Mouse (Mus musculus): ENCODE measurements around the gene Actn1. TPM values are rescaled to one million over a fixed set of nuclear protein-coding genes. Genes with fewer than 3 reads are reported as not detected.
A peak's percentile ranks its signal among the peaks of the same experiment; 100 is the strongest.

Actn1 gene
- polyA plus RNA-seq, 1 experiment from 2014 or later = 8.3 TPM

DNA sequence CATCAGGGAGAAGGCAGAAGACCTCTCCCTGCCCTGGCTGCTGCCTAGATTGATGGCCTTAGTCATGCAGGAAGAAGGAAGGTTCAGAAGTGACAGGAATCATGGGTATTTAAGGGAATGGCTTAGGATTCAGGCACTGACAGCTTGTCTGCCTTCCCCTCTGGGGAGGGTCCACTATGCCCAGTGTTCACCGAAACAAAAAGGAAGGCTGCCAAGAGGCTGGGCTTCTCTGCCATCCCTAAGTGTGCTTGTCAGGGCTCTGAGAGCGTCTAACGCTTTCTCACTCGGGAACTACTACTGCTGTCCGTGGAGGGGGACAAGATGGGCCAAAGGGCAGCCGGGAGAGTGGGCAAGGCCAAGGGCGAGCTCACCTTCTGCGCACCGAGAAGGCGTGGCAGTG lies 69.3 kb downstream of the Actn1 start:
- peak; percentile 60; the same call in 1 of the 2 replicates for ATAC-seq
- 77% methylated on average over 10 of the region's 10 CpGs for WGBS
- Histone ChIP-seq H3K9ac (ENCODE audit: low read depth, low read length) (no peak overlapping the region), H3K4me1 (ENCODE audit: control insufficient read depth, insufficient read depth, low read depth, low read length) (no peaks in the 10 kb centered on the region), H3K4me3 (ENCODE audit: low read length) (no peak overlapping the region), H3K4me2 (ENCODE audit: low read length) (no peak overlapping the region), H3K27ac (ENCODE audit: low read depth, low read length) (no peak overlapping the region; the same call in 1 of the 2 replicates), H3K27me3 (replicated peaks; ENCODE audit: control insufficient read depth, insufficient read depth, low read length) (no peaks in the 10 kb centered on the region), H3K36me3 (ENCODE audit: control insufficient read depth, insufficient read depth, low read length) (peaks cover 7% of the 10 kb centered on the region), H3K9me3 (ENCODE audit: control insufficient read depth, low read length) (no peaks in the 10 kb centered on the region)

DNA sequence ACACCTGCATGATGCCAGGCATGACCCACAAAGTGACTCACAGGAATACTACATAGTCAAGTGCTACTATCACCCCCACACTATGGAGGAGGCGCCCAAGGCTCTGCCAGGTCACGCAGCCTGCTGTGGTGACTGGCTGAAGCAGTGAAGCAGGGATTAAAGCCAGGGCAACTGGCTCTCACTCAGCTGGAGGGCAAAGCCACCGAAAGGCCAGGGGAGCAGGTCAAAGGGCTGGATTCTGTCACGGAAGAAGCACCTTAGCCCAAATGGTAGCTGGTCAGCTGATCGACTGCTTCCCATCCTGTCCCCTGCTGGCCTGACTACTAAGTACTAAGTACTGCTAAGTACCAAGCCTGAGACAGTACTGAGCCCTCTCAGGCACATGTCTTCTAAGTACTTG lies 76.1 kb downstream of the Actn1 start:
- ATAC-seq = no peak
- no peak overlapping the region for H3K4me2 ChIP-seq (ENCODE audit: low read length)
- H3K36me3 ChIP-seq (ENCODE audit: control insufficient read depth, insufficient read depth, low read length) = peaks cover 2% of the 10 kb centered on the region; the same call in 1 of the 2 replicates
- H3K4me1 ChIP-seq (ENCODE audit: control insufficient read depth, insufficient read depth, low read depth, low read length) = no peaks in the 10 kb centered on the region
- H3K9me3 ChIP-seq (ENCODE audit: control insufficient read depth, low read length) = no peaks in the 10 kb centered on the region
- no peak overlapping the region for H3K9ac ChIP-seq (ENCODE audit: low read depth, low read length)
- 81% methylated on average over 5 of the region's 5 CpGs for WGBS
- no peaks in the 10 kb centered on the region for H3K27me3 ChIP-seq (replicated peaks; ENCODE audit: control insufficient read depth, insufficient read depth, low read length)
- no peak overlapping the region for H3K27ac ChIP-seq (ENCODE audit: low read depth, low read length)
- no peak overlapping the region for H3K4me3 ChIP-seq (ENCODE audit: low read length)

DNA sequence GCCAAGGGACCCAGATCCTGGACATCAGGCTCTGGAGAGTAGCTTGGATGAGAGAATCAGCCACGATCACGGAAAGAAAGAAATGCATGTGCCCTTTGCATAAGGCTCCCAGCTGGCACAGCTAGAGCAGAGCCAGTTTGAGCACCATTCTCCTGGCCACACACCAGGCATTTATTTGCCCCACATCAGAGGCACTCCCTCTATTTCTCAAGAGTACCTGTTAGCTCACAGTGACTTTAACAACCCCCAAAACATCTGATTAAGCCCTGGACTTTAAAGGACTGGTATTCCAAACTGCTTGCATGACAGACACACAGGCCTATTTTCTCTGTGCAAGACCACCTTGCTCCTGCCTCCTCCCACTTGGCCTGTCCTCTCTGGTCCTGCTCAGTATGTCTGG lies 78.3 kb downstream of the Actn1 start:
- no peak overlapping the region for H3K9ac ChIP-seq (ENCODE audit: low read depth, low read length)
- WGBS = 82% methylated on average over 2 of the region's 2 CpGs
- H3K4me1 ChIP-seq (ENCODE audit: control insufficient read depth, insufficient read depth, low read depth, low read length) = no peaks in the 10 kb centered on the region
- H3K4me2 ChIP-seq (ENCODE audit: low read length) = no peak overlapping the region
- H3K9me3 ChIP-seq (ENCODE audit: control insufficient read depth, low read length) = no peaks in the 10 kb centered on the region
- no peak for ATAC-seq
- H3K27me3 ChIP-seq (replicated peaks; ENCODE audit: control insufficient read depth, insufficient read depth, low read length) = no peaks in the 10 kb centered on the region
- no peak overlapping the region for H3K27ac ChIP-seq (ENCODE audit: low read depth, low read length)
- H3K4me3 ChIP-seq (ENCODE audit: low read length) = no peak overlapping the region
- H3K36me3 ChIP-seq (ENCODE audit: control insufficient read depth, insufficient read depth, low read length) = peaks cover 3% of the 10 kb centered on the region; the same call in 1 of the 2 replicates

DNA sequence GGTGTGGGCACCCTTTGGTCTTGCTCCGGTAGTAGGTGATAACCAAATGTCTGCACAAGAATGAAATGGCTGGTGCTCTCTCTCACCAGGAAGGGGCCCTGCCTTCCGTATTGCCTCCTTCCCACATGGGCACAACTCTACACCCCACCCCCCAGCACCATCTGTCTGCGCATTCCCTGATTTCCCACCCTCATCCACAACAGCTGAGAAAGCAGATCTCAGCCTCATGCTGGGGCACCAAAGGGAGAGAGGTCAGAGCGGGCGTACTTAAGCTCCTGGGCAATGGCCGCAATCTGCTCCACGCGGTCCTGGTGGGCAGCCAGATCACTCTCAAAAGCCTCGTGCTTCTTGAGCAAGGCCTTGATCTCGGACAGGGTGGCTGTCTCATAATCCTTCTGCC lies 82.1 kb downstream of the Actn1 start:
- WGBS = 72% methylated on average over 10 of the region's 10 CpGs
- no peaks in the 10 kb centered on the region for H3K27me3 ChIP-seq (replicated peaks; ENCODE audit: control insufficient read depth, insufficient read depth, low read length)
- ATAC-seq = no peak
- no peak overlapping the region for H3K27ac ChIP-seq (ENCODE audit: low read depth, low read length)
- H3K9ac ChIP-seq (ENCODE audit: low read depth, low read length) = no peak overlapping the region
- peaks cover 16% of the 10 kb centered on the region for H3K36me3 ChIP-seq (ENCODE audit: control insufficient read depth, insufficient read depth, low read length)
- H3K4me2 ChIP-seq (ENCODE audit: low read length) = no peak overlapping the region
- no peak overlapping the region for H3K4me3 ChIP-seq (ENCODE audit: low read length)
- H3K9me3 ChIP-seq (ENCODE audit: control insufficient read depth, low read length) = no peaks in the 10 kb centered on the region
- H3K4me1 ChIP-seq (ENCODE audit: control insufficient read depth, insufficient read depth, low read depth, low read length) = no peaks in the 10 kb centered on the region

DNA sequence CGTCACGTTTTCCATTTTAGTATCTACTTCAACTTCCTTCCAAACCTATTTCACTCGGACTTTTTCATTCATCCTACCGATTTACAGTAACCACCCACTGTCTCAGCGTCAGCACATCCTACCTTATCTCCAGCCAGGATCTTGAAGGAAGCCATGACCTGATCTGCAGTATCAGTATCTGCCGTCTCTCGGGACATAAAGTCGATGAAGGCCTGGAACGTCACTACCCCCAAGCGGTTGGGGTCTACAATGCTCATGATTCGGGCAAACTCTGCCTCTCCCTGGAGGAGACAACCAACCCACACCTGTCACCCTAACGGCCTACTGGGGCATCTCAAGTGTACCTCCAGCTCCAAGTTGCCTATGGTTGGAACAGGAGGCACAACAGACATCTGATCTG lies 91.4 kb downstream of the Actn1 start:
- no peak overlapping the region for H3K9ac ChIP-seq (ENCODE audit: low read depth, low read length)
- peak overlapping the region; percentile 66 for H3K4me3 ChIP-seq (ENCODE audit: low read length)
- peak; percentile 18; the same call in 1 of the 2 replicates for ATAC-seq
- no peak overlapping the region for H3K27ac ChIP-seq (ENCODE audit: low read depth, low read length)
- peaks cover 2% of the 10 kb centered on the region; the same call in 1 of the 2 replicates for H3K4me1 ChIP-seq (ENCODE audit: control insufficient read depth, insufficient read depth, low read depth, low read length)
- peak overlapping the region; percentile 40 for H3K4me2 ChIP-seq (ENCODE audit: low read length)
- no peaks in the 10 kb centered on the region for H3K27me3 ChIP-seq (replicated peaks; ENCODE audit: control insufficient read depth, insufficient read depth, low read length)
- WGBS = 64% methylated on average over 12 of the region's 12 CpGs
- H3K36me3 ChIP-seq (ENCODE audit: control insufficient read depth, insufficient read depth, low read length) = peaks cover 3% of the 10 kb centered on the region; the same call in 1 of the 2 replicates
- H3K9me3 ChIP-seq (ENCODE audit: control insufficient read depth, low read length) = no peaks in the 10 kb centered on the region

DNA sequence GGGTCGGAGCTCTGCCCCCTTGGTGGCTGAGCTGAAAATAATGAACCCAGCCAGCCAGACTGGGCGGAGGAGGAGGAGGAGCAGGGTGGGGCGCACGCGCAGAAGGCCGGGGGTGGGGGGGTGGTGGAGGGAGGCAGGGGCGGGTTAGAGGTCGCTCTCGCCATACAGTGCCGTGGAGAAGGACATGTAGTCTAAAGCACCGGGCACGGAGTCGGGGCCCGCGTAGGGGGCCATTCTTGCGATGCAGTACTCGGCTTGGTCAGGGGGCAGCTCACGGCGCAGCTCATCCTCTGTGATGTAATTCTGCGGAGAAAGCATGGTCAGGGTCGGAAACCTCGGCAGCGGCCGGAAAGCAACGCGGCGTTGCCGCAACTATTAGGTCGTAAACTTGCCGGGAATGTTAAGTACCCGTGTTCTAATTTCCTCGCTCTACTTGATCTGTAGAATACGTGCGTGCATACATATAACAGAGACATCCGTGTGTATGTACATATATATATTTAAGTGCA lies 91.9 kb downstream of the Actn1 start:
- no peaks in the 10 kb centered on the region; the same call in 1 of the 2 replicates for H3K36me3 ChIP-seq (ENCODE audit: control insufficient read depth, insufficient read depth, low read length)
- H3K27me3 ChIP-seq (replicated peaks; ENCODE audit: control insufficient read depth, insufficient read depth, low read length) = no peaks in the 10 kb centered on the region
- H3K9ac ChIP-seq (ENCODE audit: low read depth, low read length) = peak overlapping the region; percentile 75
- no peaks in the 10 kb centered on the region for H3K9me3 ChIP-seq (ENCODE audit: control insufficient read depth, low read length)
- H3K4me2 ChIP-seq (ENCODE audit: low read length) = peak overlapping the region; percentile 40
- H3K27ac ChIP-seq (ENCODE audit: low read depth, low read length) = peak overlapping the region; percentile 93
- 18% methylated on average over 35 of the region's 35 CpGs for WGBS
- H3K4me3 ChIP-seq (ENCODE audit: low read length) = peak overlapping the region; percentile 66
- peaks cover 2% of the 10 kb centered on the region; the same call in 1 of the 2 replicates for H3K4me1 ChIP-seq (ENCODE audit: control insufficient read depth, insufficient read depth, low read depth, low read length)
- peak; percentile 90 for ATAC-seq

DNA sequence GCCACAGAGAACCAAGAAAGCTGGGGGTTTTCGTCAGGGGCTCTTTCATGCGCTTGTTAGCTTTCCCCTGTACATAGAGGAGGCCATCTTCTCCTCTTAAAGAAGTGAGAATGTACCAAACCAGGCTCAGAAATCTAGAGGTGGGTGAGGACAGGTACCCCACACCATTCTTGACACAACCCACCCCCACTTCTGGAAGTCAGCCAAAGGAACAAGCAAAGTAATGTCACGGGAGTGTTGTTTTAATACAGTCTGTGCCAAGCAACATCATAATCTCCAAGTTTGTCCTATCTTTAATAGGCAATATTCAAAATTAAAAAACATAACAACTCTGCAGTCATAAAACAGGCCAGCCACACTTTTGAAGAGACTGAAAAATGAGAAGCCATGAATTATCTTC lies 92.8 kb downstream of the Actn1 start:
- Histone ChIP-seq H3K36me3 (ENCODE audit: control insufficient read depth, insufficient read depth, low read length) (no peaks in the 10 kb centered on the region; the same call in 1 of the 2 replicates), H3K4me2 (ENCODE audit: low read length) (no peak overlapping the region; the same call in 1 of the 2 replicates), H3K9ac (ENCODE audit: low read depth, low read length) (no peak overlapping the region), H3K4me1 (ENCODE audit: control insufficient read depth, insufficient read depth, low read depth, low read length) (peaks cover 2% of the 10 kb centered on the region; the same call in 1 of the 2 replicates), H3K27ac (ENCODE audit: low read depth, low read length) (no peak overlapping the region), H3K4me3 (ENCODE audit: low read length) (no peak overlapping the region), H3K27me3 (replicated peaks; ENCODE audit: control insufficient read depth, insufficient read depth, low read length) (no peaks in the 10 kb centered on the region), H3K9me3 (ENCODE audit: control insufficient read depth, low read length) (no peaks in the 10 kb centered on the region)
- ATAC-seq = no peak
- 84% methylated on average over 3 of the region's 3 CpGs for WGBS

DNA sequence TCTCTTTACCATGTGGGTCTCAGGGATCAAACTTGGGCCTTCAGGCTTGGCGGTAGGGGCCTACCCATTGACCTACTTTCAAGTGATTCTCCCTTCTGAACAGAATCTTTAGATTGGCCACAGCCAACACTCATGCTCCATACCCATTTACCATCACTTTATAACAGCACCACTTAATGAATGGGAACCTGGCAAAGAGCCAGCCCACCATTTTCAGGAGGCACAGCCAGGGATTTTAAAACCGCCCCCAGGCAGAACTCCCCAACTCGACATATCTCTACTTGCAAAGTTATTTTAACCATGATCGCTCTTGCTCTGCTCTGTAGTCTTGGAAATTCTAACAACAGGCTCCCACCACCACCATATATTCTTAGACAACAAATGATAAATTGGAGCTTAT lies 93.5 kb downstream of the Actn1 start:
- no peak overlapping the region for H3K27ac ChIP-seq (ENCODE audit: low read depth, low read length)
- no peak overlapping the region for H3K4me2 ChIP-seq (ENCODE audit: low read length)
- no peaks in the 10 kb centered on the region; the same call in 1 of the 2 replicates for H3K36me3 ChIP-seq (ENCODE audit: control insufficient read depth, insufficient read depth, low read length)
- WGBS = 77% methylated on average over 4 of the region's 4 CpGs
- H3K9me3 ChIP-seq (ENCODE audit: control insufficient read depth, low read length) = no peaks in the 10 kb centered on the region
- H3K9ac ChIP-seq (ENCODE audit: low read depth, low read length) = no peak overlapping the region
- no peak for ATAC-seq
- H3K4me3 ChIP-seq (ENCODE audit: low read length) = no peak overlapping the region
- no peaks in the 10 kb centered on the region for H3K27me3 ChIP-seq (replicated peaks; ENCODE audit: control insufficient read depth, insufficient read depth, low read length)
- H3K4me1 ChIP-seq (ENCODE audit: control insufficient read depth, insufficient read depth, low read depth, low read length) = peaks cover 2% of the 10 kb centered on the region; the same call in 1 of the 2 replicates

DNA sequence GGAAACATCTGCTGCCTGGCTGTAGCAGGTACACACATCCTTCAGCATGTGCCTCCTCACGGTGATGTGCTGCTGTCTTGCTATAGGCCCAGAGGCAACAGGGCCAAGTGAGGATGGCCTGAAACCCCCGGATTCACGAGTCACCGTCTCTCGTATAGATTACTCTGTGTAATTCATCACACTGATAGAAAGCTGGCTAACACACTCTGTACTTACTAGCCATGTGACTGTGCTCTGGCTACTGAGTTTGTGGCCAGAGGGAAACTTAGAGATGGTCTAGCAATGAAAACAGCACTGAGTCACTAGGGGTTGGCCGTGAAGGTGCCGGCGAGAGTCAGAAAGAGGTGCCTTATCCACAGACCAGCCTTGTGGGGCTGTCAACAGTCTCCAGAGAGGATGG lies 95.6 kb downstream of the Actn1 start:
- H3K36me3 ChIP-seq (ENCODE audit: control insufficient read depth, insufficient read depth, low read length) = no peaks in the 10 kb centered on the region
- no peaks in the 10 kb centered on the region for H3K9me3 ChIP-seq (ENCODE audit: control insufficient read depth, low read length)
- no peak overlapping the region for H3K4me2 ChIP-seq (ENCODE audit: low read length)
- no peak overlapping the region for H3K4me3 ChIP-seq (ENCODE audit: low read length)
- no peak overlapping the region for H3K27ac ChIP-seq (ENCODE audit: low read depth, low read length)
- H3K9ac ChIP-seq (ENCODE audit: low read depth, low read length) = no peak overlapping the region
- no peaks in the 10 kb centered on the region for H3K27me3 ChIP-seq (replicated peaks; ENCODE audit: control insufficient read depth, insufficient read depth, low read length)
- H3K4me1 ChIP-seq (ENCODE audit: control insufficient read depth, insufficient read depth, low read depth, low read length) = peaks cover 2% of the 10 kb centered on the region; the same call in 1 of the 2 replicates
- ATAC-seq = no peak
- WGBS = 94% methylated on average over 8 of the region's 8 CpGs
